Mouse (Mus musculus) hindbrain, embryonic 10.5 days (tissue): Measurements from ENCODE around the gene Clca2. TPM values are rescaled to one million over a fixed set of nuclear protein-coding genes. Genes with fewer than 3 reads are reported as not detected.
"Not testable (repeated sequence)": the region's sequence is repeated elsewhere in the genome, so short reads cannot be mapped to it uniquely, and the experiment has no call there.

Experiments
- DNase-seq: peaks from one replicate; pipeline ENCODE4 v3.0.0-alpha.2; 2017; ENCODE audit warnings: low spot score
- H3K27ac ChIP-seq: fragments of 300-500 bp; sonication (generic); 2 replicates; pipeline ENCODE4 v1.5.1; 2016; ENCODE audit warnings: mild to moderate bottlenecking, moderate library complexity
- H3K27me3 ChIP-seq: fragments of 300-500 bp; sonication (generic); 2 replicates; pipeline ENCODE4 v1.6.1; 2016; ENCODE audit warnings: mild to moderate bottlenecking; ENCODE audit not compliant: poor library complexity, insufficient read depth, severe bottlenecking
- H3K36me3 ChIP-seq: fragments of 300-500 bp; sonication (generic); 2 replicates; pipeline ENCODE4 v1.6.1; 2016; ENCODE audit warnings: mild to moderate bottlenecking, moderate library complexity
- H3K4me1 ChIP-seq: fragments of 300-500 bp; sonication (generic); replicated peaks from 2 replicates; pipeline ENCODE4 v1.6.1; 2016; ENCODE audit warnings: mild to moderate bottlenecking
- H3K4me3 ChIP-seq: fragments of 300-500 bp; sonication (generic); 2 replicates; pipeline ENCODE4 v1.5.1; 2016; ENCODE audit warnings: mild to moderate bottlenecking, moderate library complexity
- H3K9me3 ChIP-seq: fragments of 300-500 bp; sonication (generic); 2 replicates; pipeline ENCODE4 v1.6.1; 2016; ENCODE audit warnings: mild to moderate bottlenecking, moderate library complexity
- WGBS: fragments of 180-500 bp; shearing (Covaris S2); methylation state at CpG from one replicate; pipeline ENCODE4 v1.1.7; 2016; 5-methylcytosine and 5-hydroxymethylcytosine counted together
- polyA plus RNA-seq: library from polyadenylated mRNA; unstranded; fragments of >200 nt; fragmentation: Nextera tagmentation; extraction: Ambion mirVana; gene quantifications from 2 replicates; pipeline ENCODE4 v1.2.1, GENCODE M21; 2016

Gene Clca2
- polyA plus RNA-seq, 1 experiment from 2014 or later: 0.17 TPM

- no peaks in the 10 kb centered on the region for H3K36me3 ChIP-seq
- H3K4me1 ChIP-seq: no peaks in the 10 kb centered on the region
- no peak for DNase-seq
- no peak overlapping the region for H3K4me3 ChIP-seq
- no peak overlapping the region for H3K27ac ChIP-seq
- WGBS: 85% methylated on average over 4 of the region's 4 CpGs
- H3K9me3 ChIP-seq: no peaks in the 10 kb centered on the region
- no peaks in the 10 kb centered on the region for H3K27me3 ChIP-seq
Measured at GRCm38 (mm10) chr3:145068964-145069363, 30.3 kb downstream of the Clca2 start.

GRCm38 (mm10) chr3:145055138-145055537 lies 44.1 kb downstream of the Clca2 start:
- H3K4me1 ChIP-seq, H3K4me3 ChIP-seq, H3K27me3 ChIP-seq, DNase-seq, H3K27ac ChIP-seq, H3K9me3 ChIP-seq, H3K36me3 ChIP-seq: not testable (repeated sequence)
- WGBS: 92% methylated on average over 3 of the region's 3 CpGs

- no peak overlapping the region for H3K27ac ChIP-seq
- 84% methylated on average over 3 of the region's 3 CpGs for WGBS
Measured at GRCm38 (mm10) chr3:145049820-145050219, 49.4 kb downstream of the Clca2 start.

GRCm38 (mm10) chr3:145038813-145039212 lies 60.4 kb downstream of the Clca2 start:
- no peaks in the 10 kb centered on the region for H3K27me3 ChIP-seq
- no peak overlapping the region for H3K4me3 ChIP-seq
- 79% methylated on average over 3 of the region's 3 CpGs for WGBS
- H3K4me1 ChIP-seq: no peaks in the 10 kb centered on the region
- no peak for DNase-seq
- no peaks in the 10 kb centered on the region for H3K9me3 ChIP-seq
- H3K36me3 ChIP-seq: no peaks in the 10 kb centered on the region
- no peak overlapping the region for H3K27ac ChIP-seq

More at GRCm38 (mm10) chr3:145049820-145050219, 49.4 kb downstream of the Clca2 start:
- no peak for DNase-seq
- Histone ChIP-seq H3K36me3 (no peaks in the 10 kb centered on the region), H3K27me3 (no peaks in the 10 kb centered on the region), H3K4me3 (no peak overlapping the region), H3K4me1 (no peaks in the 10 kb centered on the region), H3K9me3 (no peaks in the 10 kb centered on the region)

GRCm38 (mm10) chr3:145032676-145033075 lies 66.6 kb downstream of the Clca2 start, which contains the start of gene Clca1:
Gene Clca1, minus strand, starts transcription at chr3:145032776.
- no peaks in the 10 kb centered on the region for H3K4me1 ChIP-seq
- H3K27me3 ChIP-seq: no peaks in the 10 kb centered on the region
- H3K4me3 ChIP-seq: no peak within 1 kb of the TSS
- no peak for DNase-seq
- no peak within 1 kb of the TSS for H3K27ac ChIP-seq
- H3K36me3 ChIP-seq: no peaks in the 10 kb centered on the region
- H3K9me3 ChIP-seq: no peaks in the 10 kb centered on the region

GRCm38 (mm10) chr3:145028036-145028435 lies 71.2 kb downstream of the Clca2 start:
- Histone ChIP-seq H3K9me3 (no peaks in the 10 kb centered on the region), H3K27me3 (no peaks in the 10 kb centered on the region), H3K36me3 (no peaks in the 10 kb centered on the region), H3K4me3 (no peak overlapping the region), H3K27ac (no peak overlapping the region), H3K4me1 (no peaks in the 10 kb centered on the region)
- DNase-seq: no peak
- 83% methylated on average over 3 of the region's 3 CpGs for WGBS

GRCm38 (mm10) chr3:145026750-145027149 lies 72.5 kb downstream of the Clca2 start:
- Histone ChIP-seq H3K27ac (no peak overlapping the region), H3K4me3 (no peak overlapping the region), H3K27me3 (no peaks in the 10 kb centered on the region), H3K36me3 (no peaks in the 10 kb centered on the region), H3K9me3 (no peaks in the 10 kb centered on the region), H3K4me1 (no peaks in the 10 kb centered on the region)
- WGBS: 29% methylated on average over 3 of the region's 3 CpGs
- DNase-seq: peak; percentile 35

Other genes starting within 250 kb of the Clca2 start
- not detected in 2 replicates for gene Clca4b, start 166.9 kb downstream of the Clca2 start, polyA plus RNA-seq
- gene Clca4a, start 124.4 kb downstream of the Clca2 start, polyA plus RNA-seq: 0.05 TPM in 1 of 2 replicates, not detected in the other
- not detected in 2 replicates for gene Clca1, start 66.7 kb downstream of the Clca2 start, polyA plus RNA-seq
- gene Odf2l, start 19.1 kb upstream of the Clca2 start, polyA plus RNA-seq: 17.8 and 20.1 TPM in 2 replicates
- 0.39 and 0.77 TPM in 2 replicates for gene Col24a1, start 193.0 kb upstream of the Clca2 start, polyA plus RNA-seq